Mouse (Mus musculus) lung, adult 2 months (tissue): ENCODE data around the gene Gramd1b.

Source experiments
- CTCF ChIP-seq: fragments of 200-500 bp; IDR thresholded peaks from 2 replicates; pipeline ENCODE4 v1.5.1; 2011; ENCODE audit warnings: mild to moderate bottlenecking, low read length, control low read depth; ENCODE audit not compliant: insufficient read depth
- POLR2A ChIP-seq: fragments of 200-500 bp; IDR thresholded peaks from 2 replicates; pipeline ENCODE4 v1.6.1; 2011; ENCODE audit warnings: low read depth, mild to moderate bottlenecking, control low read depth, low read length, borderline replicate concordance; ENCODE audit errors: extremely low read depth

DNA sequence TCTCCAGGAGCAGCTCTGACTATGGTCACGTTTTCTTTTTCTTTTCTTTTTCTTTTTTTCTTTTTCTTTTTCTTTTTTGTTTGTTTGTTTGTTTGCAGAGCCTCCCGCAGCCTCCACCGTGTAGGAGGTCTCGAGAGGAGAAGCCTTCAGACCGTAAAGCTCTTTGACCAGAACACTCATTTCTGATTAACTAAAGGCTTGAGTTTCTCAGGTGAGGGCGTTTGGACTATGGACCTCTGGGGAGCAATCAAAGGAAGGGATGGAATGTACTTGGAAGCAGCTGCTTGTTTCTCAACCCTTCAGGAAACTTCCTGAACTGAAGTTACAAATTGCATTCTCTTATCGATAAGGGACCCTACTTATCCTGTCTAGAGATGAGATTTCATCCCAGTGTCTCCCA is 64.4 kb downstream of the Gramd1b start:
- TF ChIP-seq CTCF (no peak), POLR2A (no peak)
